Mouse (Mus musculus) hindbrain, embryonic 14.5 days (tissue): ENCODE data around the gene Ptgir. TPM values are rescaled to one million over a fixed set of nuclear protein-coding genes. Genes with fewer than 3 reads are reported as not detected.

Source experiments
- ATAC-seq: fragments of 200-750 bp; cut with Nextera tagmentation; 2 replicates; pipeline ENCODE4 v1.8.0; 2017; ENCODE audit warnings: moderate number of reproducible peaks, mild to moderate bottlenecking, moderate TSS enrichment, moderate library complexity; ENCODE audit not compliant: low FRiP score
- DNase-seq: peaks from one replicate; pipeline ENCODE4 v3.0.0-alpha.2; 2015; ENCODE audit warnings: low spot score
- H3K27ac ChIP-seq: fragments of 300-500 bp; sonication (generic); 2 replicates; pipeline ENCODE4 v1.5.1; 2014; ENCODE audit warnings: mild to moderate bottlenecking, moderate library complexity
- H3K27me3 ChIP-seq: fragments of 300-500 bp; sonication (generic); 2 replicates; pipeline ENCODE4 v1.6.1; 2014; ENCODE audit warnings: mild to moderate bottlenecking, low read length, mixed read lengths; ENCODE audit not compliant: control insufficient read depth, insufficient read depth
- H3K36me3 ChIP-seq: fragments of 300-500 bp; sonication (generic); replicated peaks from 2 replicates; pipeline ENCODE4 v1.6.1; 2014; ENCODE audit not compliant: control insufficient read depth, insufficient read depth
- H3K4me1 ChIP-seq: fragments of 300-500 bp; sonication (generic); replicated peaks from 2 replicates; pipeline ENCODE4 v1.6.1; 2014; ENCODE audit warnings: antibody characterized with exemption, low read length, mixed read lengths; ENCODE audit not compliant: control insufficient read depth, insufficient read depth
- H3K4me2 ChIP-seq: fragments of 300-500 bp; sonication (generic); replicated peaks from 2 replicates; pipeline ENCODE4 v1.6.1; 2014; ENCODE audit warnings: mild to moderate bottlenecking, moderate library complexity
- H3K4me3 ChIP-seq: fragments of 300-500 bp; sonication (generic); replicated peaks from 2 replicates; pipeline ENCODE4 v1.5.1; 2014; ENCODE audit warnings: mild to moderate bottlenecking, low read length
- H3K9ac ChIP-seq: fragments of 300-500 bp; sonication (generic); 2 replicates; pipeline ENCODE4 v1.6.1; 2014
- H3K9me3 ChIP-seq: fragments of 300-500 bp; sonication (generic); 2 replicates; pipeline ENCODE4 v1.6.1; 2016; ENCODE audit warnings: low read length; ENCODE audit not compliant: control insufficient read depth
- WGBS: fragments of 180-500 bp; shearing (Covaris S2); extraction: QIAGEN DNeasy Blood & Tissue Kit; methylation state at CpG from one replicate; pipeline ENCODE4 v1.1.7; 2014; 5-methylcytosine and 5-hydroxymethylcytosine counted together
- polyA plus RNA-seq: library from polyadenylated mRNA; unstranded; fragments of >200 nt; fragmentation: Nextera tagmentation; extraction: Ambion mirVana; gene quantifications from 2 replicates; pipeline ENCODE4 v1.2.1, GENCODE M21; 2014

Ptgir gene
- polyA plus RNA-seq, 1 experiment from 2014 or later, result not detected

DNA sequence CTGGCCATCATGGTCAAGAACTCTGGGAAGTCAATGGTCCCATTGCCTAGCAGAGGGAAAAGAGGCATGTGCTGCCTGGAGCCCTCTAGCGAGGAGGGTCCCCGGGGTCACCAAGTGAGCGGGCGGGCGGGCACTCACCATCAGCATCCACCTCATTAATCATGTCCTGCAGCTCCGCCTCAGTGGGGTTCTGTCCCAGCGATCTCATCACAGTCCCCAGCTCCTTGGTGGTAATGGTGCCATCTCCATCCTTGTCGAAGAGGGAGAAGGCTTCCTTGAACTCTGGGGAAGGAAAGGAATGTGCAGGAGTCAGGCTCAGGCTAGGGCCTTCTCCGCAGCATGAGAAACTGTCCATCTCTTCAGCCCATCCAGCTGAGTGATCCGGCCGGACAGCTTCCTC, 11.2 kb downstream of the Ptgir start:
- H3K9me3 ChIP-seq, result no peaks in the 10 kb centered on the region
- H3K4me3 ChIP-seq, result no peak overlapping the region
- 64% methylated on average over 11 of the region's 11 CpGs for WGBS
- no peak overlapping the region for H3K4me2 ChIP-seq
- H3K4me1 ChIP-seq, result peaks cover 40% of the 10 kb centered on the region
- H3K27ac ChIP-seq, result no peak overlapping the region
- DNase-seq (no peak), ATAC-seq (no peak)
- H3K36me3 ChIP-seq, result peaks cover 65% of the 10 kb centered on the region
- no peaks in the 10 kb centered on the region for H3K27me3 ChIP-seq
- H3K9ac ChIP-seq, result no peak overlapping the region

DNA sequence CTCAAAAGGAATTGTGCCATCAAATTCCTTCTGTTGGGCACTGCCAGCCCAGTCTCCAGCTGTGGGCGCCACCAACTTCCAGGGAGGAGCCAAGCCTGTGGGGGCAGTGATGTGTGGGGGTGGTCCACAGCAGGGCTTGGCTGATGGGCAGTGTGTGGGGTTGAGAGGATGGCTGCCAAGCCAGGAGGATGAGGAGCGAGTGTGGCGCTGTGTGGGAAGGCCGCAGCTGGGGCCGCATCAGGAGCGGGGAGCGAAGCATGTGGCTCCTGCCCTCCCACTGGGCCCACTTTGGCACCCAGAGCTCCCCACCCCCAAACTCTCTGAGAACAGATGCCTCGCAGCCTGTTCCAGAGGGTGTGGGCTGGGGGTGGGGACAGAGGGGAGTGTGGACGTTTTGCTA, 11.7 kb downstream of the Ptgir start:
- H3K9me3 ChIP-seq, result no peaks in the 10 kb centered on the region
- no peak overlapping the region for H3K9ac ChIP-seq
- H3K4me2 ChIP-seq, result no peak overlapping the region
- peaks cover 43% of the 10 kb centered on the region for H3K4me1 ChIP-seq
- H3K36me3 ChIP-seq, result peaks cover 61% of the 10 kb centered on the region
- no peak for DNase-seq
- WGBS, result 55% methylated on average over 9 of the region's 9 CpGs
- no peak for ATAC-seq
- H3K4me3 ChIP-seq, result no peak overlapping the region
- H3K27me3 ChIP-seq, result no peaks in the 10 kb centered on the region
- no peak overlapping the region for H3K27ac ChIP-seq

DNA sequence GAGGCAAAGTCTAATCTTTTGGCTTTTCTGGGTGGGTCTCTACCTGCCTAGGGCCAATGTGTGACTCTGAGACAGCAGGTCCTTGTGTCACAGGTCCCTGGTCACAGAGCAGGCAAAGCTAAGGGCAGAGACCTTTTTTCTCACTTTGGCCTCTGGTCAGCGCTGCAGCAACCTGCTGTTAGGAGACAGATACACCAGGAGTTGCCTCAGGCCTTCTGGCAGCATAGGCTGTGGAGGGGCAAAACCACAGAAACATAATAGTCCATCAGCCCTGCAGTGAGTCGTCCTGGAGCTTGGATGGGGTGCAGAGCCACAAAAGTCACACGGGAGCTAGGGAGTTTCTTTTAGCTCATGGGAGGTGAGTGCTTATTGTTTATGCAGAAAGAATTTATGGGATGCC, 12.4 kb downstream of the Ptgir start:
- Histone ChIP-seq H3K27me3 (no peaks in the 10 kb centered on the region), H3K4me2 (no peak overlapping the region), H3K4me1 (peaks cover 43% of the 10 kb centered on the region), H3K9me3 (no peaks in the 10 kb centered on the region), H3K9ac (no peak overlapping the region), H3K36me3 (peaks cover 58% of the 10 kb centered on the region), H3K27ac (no peak overlapping the region), H3K4me3 (no peak overlapping the region)
- DNase-seq (no peak), ATAC-seq (no peak)
- 63% methylated on average over 3 of the region's 3 CpGs for WGBS

DNA sequence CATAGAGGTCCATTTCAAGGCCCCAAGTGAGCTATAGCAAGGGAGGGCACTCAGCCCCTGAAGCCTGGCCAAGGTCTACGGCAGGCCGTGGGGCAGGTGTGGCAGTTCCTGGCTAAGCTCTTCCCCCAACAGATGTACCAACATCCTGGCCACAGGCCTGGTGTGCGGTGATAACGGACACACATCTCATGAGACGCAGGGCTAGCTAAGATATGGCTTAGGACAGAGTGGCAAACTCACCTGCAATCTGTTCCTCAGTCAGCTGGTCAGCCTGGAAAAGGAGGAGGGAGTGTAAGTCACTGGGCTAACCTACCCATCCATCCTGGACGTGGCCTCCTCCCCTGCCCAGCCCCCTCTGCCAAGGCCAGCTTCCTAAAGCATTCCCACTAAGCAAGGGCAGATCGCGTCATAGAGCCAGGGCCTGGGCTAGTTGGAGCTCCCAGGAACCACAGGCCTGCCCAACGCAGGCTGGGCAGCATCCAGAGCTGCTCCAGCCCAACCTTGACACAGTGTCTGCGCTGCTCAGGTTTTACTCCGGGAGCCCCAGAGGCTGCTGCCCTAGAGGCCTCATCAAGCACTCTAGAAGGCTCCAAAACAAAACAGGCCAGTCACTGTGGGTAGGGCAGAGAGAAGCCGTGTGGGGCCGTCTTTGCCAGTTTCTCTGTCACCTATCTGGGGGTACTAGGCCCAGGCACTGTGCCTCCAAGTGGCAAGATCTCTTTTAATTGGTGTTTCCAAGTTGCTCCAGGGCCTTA, 13.3 kb downstream of the Ptgir start:
- 75% methylated on average over 13 of the region's 13 CpGs for WGBS
- DNase-seq (no peak), ATAC-seq (no peak)
- Histone ChIP-seq H3K9ac (peak overlapping the region; percentile 42), H3K4me3 (peak overlapping the region; percentile 10; the same call in 1 of the 2 replicates), H3K4me1 (peaks cover 43% of the 10 kb centered on the region), H3K27me3 (no peaks in the 10 kb centered on the region), H3K36me3 (peaks cover 51% of the 10 kb centered on the region), H3K27ac (peak overlapping the region; percentile 36; the same call in 1 of the 2 replicates), H3K9me3 (no peaks in the 10 kb centered on the region), H3K4me2 (peak overlapping the region; percentile 96)

DNA sequence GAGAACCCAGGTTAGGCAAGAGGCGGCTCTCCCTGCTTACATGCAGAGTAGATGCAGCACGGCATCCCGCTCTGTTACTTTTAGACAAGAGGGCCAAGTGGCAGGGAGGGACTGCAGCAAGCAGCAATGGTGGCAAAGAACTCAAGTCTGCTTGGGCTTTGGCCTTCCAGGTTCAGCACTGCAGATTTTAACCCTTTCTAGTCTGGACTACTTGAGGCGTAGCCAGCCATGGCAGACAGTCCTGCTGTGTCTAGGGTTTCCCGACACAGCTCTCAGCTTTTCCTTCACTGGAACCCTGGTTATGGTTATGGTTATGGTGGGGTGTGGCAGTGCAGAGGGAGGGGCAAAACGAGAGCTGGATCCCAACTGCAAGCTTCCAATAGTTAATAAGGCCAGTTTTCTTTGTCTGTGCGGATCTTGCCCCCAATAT, 13.9 kb downstream of the Ptgir start:
- 76% methylated on average over 7 of the region's 7 CpGs for WGBS
- peak overlapping the region; percentile 36; the same call in 1 of the 2 replicates for H3K27ac ChIP-seq
- ATAC-seq (no peak), DNase-seq (no peak)
- H3K4me1 ChIP-seq, result peaks cover 43% of the 10 kb centered on the region
- no peaks in the 10 kb centered on the region for H3K27me3 ChIP-seq
- peak overlapping the region; percentile 10; the same call in 1 of the 2 replicates for H3K4me3 ChIP-seq
- H3K9ac ChIP-seq, result peak overlapping the region; percentile 42; the same call in 1 of the 2 replicates
- H3K9me3 ChIP-seq, result no peaks in the 10 kb centered on the region
- H3K36me3 ChIP-seq, result peaks cover 45% of the 10 kb centered on the region
- peak overlapping the region; percentile 96 for H3K4me2 ChIP-seq

DNA sequence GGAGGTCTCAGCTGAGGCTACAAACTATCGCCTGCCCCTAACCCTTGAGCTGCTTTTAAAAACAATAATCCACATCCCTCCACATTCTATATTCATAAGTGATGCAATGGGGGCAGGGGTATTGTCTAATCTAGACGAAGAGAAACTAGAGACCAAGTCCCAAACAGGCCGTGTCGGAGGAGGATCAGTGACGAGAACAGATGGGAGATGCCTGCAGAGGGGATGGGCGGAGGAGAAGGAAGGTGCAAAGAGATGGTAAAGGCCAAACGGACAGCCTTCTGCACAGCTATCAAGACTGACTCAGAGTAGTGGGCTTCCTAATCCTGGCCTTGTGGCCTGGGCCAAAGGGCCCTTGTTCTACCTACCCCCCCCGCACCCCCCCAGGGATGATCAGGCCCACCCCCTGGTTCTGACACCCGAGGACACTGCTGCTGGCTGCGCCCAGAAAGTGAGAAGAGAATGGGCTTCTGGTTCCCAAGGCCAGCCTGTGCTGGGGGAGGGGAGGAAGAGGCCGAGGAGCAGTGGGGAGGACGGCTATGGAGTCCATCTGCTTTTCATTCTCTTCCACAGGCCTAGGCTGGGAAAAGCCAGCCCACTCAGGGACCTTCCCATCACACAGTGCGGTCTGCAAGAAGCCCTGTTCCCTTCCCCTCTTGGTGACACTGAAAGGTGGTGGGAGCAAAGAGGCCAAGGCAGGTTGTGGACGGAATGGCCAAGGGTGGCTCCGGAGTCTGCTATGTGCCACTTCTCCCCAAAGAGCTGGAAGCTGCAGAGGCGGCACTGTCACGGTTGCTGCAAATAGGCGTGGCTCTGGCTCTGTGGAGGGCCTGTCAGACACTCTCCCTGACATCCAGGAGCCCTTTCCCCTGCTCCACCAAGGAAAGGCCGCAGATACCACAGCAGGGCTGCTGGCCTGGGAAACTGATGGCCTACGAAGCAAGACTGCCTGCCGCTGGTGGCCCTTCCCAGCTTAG, 14.8 kb downstream of the Ptgir start:
- DNase-seq (no peak), ATAC-seq (no peak)
- 30% methylated on average over 21 of the region's 21 CpGs for WGBS
- peaks cover 36% of the 10 kb centered on the region for H3K36me3 ChIP-seq
- no peaks in the 10 kb centered on the region for H3K9me3 ChIP-seq
- H3K9ac ChIP-seq, result peak overlapping the region; percentile 99
- H3K4me1 ChIP-seq, result peaks cover 43% of the 10 kb centered on the region
- H3K27me3 ChIP-seq, result no peaks in the 10 kb centered on the region
- peak overlapping the region; percentile 91 for H3K4me3 ChIP-seq
- H3K4me2 ChIP-seq, result peak overlapping the region; percentile 96
- H3K27ac ChIP-seq, result peak overlapping the region; percentile 95

DNA sequence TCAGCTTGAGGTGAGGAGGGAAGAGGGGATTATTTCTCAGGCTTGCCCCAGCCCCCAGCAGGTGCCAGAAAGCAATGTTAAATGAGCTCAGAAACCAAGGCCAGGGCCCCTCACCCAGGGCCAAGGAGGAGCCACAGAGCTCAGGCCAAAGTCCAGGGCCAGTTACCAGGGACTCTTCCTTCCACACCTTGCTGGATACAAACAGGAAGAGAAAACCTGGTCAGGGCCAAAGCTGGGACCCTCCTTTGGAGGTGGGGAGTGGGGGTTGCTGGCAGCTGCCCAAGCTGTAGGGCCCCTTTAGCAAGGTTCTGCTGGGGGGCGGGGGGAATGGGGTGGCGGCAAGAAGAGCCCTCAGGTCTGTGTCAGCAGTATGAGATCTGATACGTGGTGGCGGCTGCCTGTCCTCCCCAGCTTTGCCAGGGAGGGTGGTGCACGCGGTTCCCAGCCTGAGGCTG, 15.6 kb downstream of the Ptgir start:
- WGBS, result 25% methylated on average over 6 of the region's 6 CpGs
- ATAC-seq (no peak), DNase-seq (no peak)
- peak overlapping the region; percentile 99 for H3K9ac ChIP-seq
- peak overlapping the region; percentile 95 for H3K27ac ChIP-seq
- peak overlapping the region; percentile 91 for H3K4me3 ChIP-seq
- no peaks in the 10 kb centered on the region for H3K9me3 ChIP-seq
- H3K36me3 ChIP-seq, result peaks cover 28% of the 10 kb centered on the region
- H3K4me2 ChIP-seq, result peak overlapping the region; percentile 96
- peaks cover 43% of the 10 kb centered on the region for H3K4me1 ChIP-seq
- H3K27me3 ChIP-seq, result no peaks in the 10 kb centered on the region

DNA sequence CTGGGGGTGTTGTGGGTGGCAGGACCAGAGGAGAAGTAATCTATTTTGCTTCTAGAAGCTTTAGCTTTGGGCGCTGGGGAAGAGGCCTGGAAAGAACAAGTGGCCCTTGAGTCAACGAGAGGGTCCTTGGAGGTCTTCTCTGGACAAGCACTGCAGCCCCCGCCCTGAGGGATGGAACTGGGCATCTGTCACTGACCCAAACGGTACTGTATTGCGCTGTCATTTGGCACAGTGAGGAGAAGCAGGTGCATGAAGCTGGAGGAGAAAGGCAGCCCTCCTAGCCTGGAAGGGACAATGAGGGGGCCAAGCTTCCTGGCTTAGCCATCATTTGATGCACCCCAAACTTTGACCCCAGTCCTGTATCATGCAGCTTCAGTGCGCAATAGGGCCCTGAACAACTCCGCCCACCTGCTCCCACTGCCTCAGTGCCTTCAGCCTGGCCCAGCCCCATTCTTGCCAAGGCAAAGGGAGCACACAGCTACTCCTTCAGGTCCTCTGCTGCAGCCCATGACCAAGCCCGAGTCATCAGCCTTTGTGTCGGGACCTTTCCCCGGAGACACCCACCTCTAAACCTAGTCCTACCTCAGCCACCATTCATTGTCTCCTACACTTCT, 16.2 kb downstream of the Ptgir start:
- Histone ChIP-seq H3K9ac (peak overlapping the region; percentile 99), H3K4me2 (peak overlapping the region; percentile 96), H3K27me3 (no peaks in the 10 kb centered on the region), H3K4me3 (peak overlapping the region; percentile 91), H3K9me3 (no peaks in the 10 kb centered on the region), H3K4me1 (peaks cover 43% of the 10 kb centered on the region), H3K36me3 (peaks cover 22% of the 10 kb centered on the region), H3K27ac (peak overlapping the region; percentile 95)
- 32% methylated on average over 10 of the region's 10 CpGs for WGBS
- ATAC-seq, result no peak
- no peak for DNase-seq
